Mouse (Mus musculus) spleen, postnatal 14 days (tissue): ENCODE results near the gene Sh2b3.

Source experiments
- DNase-seq, 2 experiments: peaks; one replicate each; pipeline ENCODE4 v3.0.0; 2021 to 2022; ENCODE audit warnings: low spot score in 2 of 2

Sh2b3 gene

GRCm38 (mm10) chr5:121791026-121791425 is 46.4 kb downstream of the Sh2b3 start:
- DNase-seq: no peak

DNA sequence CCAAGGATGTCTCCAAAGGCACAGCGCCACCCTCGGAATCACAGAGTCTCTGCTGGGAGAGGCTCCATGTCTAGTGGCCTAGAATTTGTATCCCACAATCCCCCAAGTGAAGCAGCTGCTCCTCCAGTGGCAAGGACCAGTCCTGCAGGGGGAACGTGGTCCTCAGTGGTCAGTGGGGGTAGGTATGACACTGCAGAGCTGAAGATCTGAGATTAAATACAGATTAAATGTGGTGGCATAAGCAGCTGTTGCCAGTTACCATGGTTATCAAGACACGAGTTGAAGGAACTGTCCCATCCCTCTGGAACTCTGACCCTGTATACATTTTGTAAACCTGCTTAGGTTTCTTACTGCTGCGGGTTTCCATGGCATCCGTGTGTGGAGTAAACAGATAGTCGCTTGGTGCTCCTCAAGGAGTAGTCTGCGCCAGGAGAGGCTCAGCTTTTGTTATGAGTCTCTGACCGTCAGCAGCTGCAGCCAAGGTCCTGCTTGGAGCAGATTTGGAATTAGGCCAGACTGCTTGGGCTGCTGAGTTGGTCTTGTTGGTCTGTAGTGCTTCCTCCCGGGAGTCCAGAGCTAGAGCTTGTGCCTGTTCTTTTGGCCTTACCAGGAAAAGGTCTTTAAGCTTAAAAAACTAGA is 53.5 kb downstream of the Sh2b3 start:
- DNase-seq: no peak

- no peak for DNase-seq
These were observed 55.0 kb downstream of the Sh2b3 start for GRCm38 (mm10) chr5:121782467-121782866.

DNA sequence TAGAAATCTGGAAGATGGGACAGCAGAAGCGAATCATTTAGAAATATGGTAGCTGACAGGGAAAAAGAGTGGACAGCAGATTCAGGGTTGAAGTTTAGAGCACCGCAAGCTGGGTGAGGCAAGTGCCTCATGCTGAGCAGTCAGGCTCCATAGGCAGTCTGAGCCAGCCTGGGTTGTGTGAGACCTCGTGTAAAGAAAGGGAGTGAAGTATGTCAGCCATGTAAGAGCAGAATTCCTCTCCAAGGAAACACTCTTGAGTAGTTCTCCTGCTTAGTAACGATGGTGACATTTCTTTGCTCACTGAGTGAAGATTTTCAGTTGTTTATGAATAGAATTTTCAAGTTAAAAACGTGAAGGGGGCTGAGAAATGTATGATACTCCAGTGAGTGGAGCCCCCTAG is 57.3 kb downstream of the Sh2b3 start:
- no peak for DNase-seq

DNA sequence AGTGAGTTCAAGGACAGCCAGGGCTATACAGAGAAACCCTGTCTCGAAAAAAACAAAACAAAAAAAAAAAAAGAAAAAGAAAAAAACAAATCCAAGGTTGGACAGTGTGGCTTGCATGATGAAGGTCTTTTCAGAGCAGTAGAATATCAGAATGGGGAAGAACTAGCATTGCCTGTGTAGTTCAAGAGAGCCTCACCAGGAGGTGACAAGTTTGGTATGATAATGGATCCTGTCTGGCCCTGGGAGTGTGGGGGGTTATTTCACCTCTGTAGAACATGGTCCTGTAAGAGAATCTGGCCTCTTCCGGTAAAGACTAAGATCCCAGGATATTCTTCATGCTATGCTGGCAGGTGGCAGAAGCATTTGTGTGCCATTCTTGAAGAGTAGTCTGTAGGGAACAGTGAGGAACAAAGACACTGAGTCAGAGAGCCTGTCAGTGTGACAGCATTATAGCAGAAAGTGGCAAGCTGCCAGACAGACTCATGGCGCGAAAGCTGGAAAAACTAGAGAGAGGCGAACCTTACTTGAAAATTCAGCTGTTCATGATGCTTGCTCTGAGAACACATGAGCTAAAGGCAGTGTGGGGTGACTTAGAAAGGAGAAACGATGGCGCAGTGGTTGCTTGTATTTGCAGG is 58.8 kb downstream of the Sh2b3 start:
- DNase-seq: no peak

GRCm38 (mm10) chr5:121771611-121772010 is 65.8 kb downstream of the Sh2b3 start:
- no peak for DNase-seq

- DNase-seq: no peak
These were observed 67.6 kb downstream of the Sh2b3 start for GRCm38 (mm10) chr5:121769827-121770226.

DNA sequence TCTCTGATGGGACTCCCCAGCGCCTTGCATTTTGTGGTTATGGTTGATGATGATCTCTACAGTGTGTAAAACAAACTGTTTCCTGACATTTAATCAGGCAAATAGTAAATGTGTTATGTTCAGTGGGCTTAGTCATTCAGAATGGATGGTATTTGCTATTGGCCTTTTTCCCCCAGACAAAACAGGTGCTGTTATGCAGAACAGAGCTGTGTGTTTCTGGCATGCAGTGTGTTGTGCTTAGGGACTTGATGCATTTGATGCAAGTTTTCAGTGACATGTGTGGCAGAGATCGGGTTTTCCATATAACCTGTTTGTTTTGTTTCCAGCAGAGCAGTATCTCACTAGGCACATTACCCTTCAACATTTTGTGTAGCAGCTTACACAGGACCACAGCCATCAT is 69.9 kb downstream of the Sh2b3 start:
- DNase-seq: no peak

DNA sequence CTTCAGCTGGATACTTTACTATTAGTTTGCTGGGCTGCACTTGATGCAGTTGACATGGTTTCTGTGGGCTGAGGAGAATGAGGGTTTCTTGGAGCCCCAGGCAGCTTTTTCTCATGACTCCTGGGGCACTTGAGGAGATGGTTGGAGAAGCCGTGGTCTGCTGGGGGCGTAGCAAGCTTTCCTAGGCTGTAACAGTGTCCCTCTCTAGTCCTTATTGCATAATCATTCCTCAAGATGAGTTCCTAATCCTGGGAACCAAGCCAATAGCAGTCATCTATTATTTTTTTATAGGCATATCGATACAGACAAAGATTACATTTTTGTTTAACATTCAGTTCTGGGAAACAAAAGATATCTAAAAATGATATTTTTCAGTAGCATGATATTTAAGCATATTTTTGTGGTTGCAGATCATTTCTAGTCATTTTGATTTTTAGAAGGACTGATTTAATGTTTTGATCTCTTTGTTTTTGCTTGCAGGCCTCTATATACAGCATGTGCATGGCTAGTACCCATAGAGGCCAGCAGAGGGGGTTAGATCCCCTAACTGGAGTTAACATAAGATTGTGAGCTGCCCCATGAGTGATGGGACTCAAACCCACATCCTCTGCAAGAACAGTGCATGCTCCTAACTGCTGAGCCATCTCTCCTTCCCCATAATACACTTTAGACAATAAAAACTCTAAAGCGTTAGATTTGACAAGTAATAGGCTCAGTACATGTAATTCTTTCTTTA is 71.2 kb downstream of the Sh2b3 start:
- DNase-seq: no peak
